Mouse (Mus musculus) urinary bladder, postnatal 4 days (tissue): ENCODE data around the gene Kcnk7.

Experiments used
- DNase-seq, 2 experiments: peaks; one replicate each; pipeline ENCODE4 v3.0.0; 2021 to 2022; ENCODE audit warnings: low spot score in 2 of 2

The Kcnk7 gene

DNA sequence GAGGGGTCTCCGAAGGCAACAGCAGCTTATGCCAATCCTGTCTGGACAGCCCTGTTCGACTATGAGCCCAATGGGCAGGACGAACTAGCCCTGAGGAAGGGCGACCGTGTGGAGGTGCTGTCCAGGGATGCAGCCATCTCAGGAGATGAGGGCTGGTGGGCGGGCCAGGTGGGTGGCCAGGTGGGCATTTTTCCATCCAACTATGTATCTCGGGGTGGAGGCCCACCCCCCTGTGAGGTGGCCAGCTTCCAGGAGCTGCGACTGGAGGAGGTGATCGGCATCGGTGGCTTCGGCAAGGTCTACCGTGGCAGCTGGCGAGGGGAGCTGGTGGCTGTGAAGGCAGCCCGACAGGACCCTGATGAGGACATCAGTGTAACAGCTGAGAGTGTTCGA, 13.8 kb upstream of the Kcnk7 start:
- DNase-seq, result no peak

GRCm38 (mm10) chr19:5691601-5692000, 12.6 kb upstream of the Kcnk7 start:
- DNase-seq, result no peak

DNA sequence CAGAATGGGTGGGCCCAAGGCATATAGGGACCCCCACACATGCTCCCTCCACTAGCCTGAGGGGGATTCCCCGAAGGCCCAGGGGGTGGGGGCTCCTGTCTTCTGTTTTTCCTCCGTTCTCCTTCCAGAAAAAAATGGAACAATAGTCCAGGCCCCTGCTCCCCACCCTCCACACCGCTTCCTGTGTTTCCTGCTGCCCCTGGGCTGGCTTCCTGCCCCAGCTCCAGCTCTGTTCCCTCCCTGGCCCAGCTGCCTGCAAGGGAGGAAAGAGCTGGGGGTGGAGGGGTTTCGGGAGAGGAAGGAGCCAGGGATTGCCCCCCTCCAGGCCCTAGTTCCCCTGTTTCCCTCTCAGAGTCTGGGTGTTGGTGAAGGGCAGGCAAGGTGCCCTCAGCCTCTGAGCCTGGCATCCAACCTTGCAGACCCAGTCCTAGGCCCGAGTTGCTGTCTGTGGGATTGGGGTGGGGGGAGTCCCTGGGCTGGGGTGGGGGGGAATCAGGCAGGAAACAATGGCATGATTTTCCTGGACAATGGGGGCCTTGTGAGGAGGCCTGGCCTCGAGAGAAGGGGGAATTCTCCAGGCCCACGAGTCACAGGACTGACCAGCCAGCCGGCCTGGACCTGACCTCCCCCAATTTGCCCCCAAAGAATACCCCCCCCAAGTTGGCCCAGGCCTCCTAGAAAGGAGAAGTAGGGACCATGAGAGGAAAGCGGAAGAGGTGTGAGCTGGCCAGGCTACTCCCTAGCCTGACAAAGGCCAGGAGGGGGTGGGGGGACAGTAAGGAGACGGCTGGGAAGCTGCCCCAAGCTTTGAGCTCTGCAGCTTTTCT, 11.9 kb upstream of the Kcnk7 start:
- no peak for DNase-seq

DNA sequence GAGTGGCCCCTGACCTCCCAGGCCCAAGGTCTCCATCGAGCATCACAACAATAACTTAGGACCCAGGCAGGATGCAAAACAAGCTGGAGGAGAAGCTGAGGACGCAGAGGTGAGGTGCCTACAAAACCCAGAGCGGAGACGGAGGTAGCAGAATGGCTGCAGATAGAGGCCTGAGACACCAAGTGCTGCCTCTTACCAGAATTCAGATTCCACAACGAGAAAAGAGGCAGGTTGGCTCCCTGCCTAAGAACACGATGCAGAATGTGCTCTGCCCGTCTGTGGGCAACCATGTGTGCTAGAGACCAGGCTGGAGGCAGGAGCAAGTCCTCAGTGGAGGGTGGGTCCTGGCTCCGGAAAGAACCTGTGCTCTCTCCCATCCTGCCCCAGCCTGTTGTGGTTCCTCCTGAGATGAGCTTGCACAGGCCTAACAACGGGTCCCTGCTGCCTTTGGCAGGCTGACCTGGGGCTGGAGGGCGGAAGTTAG, 11.2 kb upstream of the Kcnk7 start:
- DNase-seq, result no peak

- no peak for DNase-seq
Measured at GRCm38 (mm10) chr19:5693801-5694200, 10.4 kb upstream of the Kcnk7 start.

GRCm38 (mm10) chr19:5695849-5696462, 8.2 kb upstream of the Kcnk7 start:
- no peak for DNase-seq

GRCm38 (mm10) chr19:5704801-5705571, 819 bp downstream of the Kcnk7 start:
- peak in 1 of 2 experiments; percentile 63 for DNase-seq

GRCm38 (mm10) chr19:5710068-5710467, 5.9 kb downstream of the Kcnk7 start:
- DNase-seq, result no peak

DNA sequence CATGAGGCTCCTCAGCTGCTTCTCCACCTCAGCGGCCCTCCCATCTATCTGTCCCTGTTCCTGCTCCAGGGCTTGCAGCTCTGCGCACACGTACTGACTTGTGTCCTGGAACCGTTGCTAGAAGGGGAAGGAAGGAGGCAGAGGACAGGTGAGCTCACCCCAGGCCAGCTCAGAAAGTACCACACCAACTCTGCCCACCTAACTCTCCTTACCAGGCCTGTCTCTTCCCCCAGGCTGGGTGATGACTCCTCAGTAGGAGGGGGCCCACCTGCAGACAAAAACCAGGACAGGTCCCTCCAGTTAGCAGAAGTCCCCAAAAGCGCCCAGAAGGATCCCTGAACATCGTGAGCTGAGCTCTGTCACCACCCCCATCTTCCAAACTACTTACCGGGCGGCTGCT, 6.4 kb downstream of the Kcnk7 start:
- DNase-seq, result peak in 1 of 2 experiments; percentile 57

- peak in 1 of 2 experiments; percentile 73 for DNase-seq
Measured at GRCm38 (mm10) chr19:5711218-5711617, 7.1 kb downstream of the Kcnk7 start.

GRCm38 (mm10) chr19:5711907-5712460, 7.8 kb downstream of the Kcnk7 start:
- DNase-seq, result no peak

DNA sequence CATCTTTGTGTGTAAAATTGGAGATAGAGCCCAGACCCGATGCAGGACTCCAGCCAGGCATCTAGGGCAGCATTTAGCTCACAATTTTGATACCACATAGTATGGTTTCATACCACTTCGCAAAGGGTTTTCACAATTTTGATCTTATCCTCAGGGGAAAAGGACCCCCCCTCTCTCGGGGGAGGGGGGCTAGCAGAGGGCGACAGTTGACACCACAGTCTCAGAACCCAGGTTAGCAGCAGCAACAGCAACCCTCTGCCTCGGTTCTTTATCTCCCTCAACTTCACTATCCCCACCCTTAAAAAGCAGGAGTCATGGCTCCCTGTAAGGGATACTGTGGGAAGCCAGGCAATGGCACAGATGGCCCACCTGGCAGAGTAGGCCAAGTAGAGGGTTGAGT, 9.1 kb downstream of the Kcnk7 start:
- no peak for DNase-seq

DNA sequence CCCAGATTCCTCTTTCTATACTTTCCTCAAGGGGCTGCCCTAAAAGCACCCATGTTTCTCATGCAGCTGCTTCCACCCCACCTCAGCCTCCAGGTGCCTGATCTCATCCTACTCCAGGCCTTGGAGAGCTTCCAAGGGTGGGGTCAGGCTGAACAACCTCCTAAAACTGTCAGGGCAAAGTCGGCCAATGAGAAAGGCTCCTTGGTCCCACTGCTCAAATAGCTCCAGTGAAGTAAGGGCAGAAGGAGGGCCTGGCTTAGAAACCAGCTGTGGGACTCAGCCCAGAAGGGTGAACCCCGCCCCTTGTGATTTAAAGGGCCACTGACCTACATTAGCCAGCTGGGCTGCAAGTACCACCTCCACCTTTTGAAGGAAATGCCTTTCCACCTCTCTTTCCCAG, 9.6 kb downstream of the Kcnk7 start:
- DNase-seq, result peak; percentile 63 to 73

DNA sequence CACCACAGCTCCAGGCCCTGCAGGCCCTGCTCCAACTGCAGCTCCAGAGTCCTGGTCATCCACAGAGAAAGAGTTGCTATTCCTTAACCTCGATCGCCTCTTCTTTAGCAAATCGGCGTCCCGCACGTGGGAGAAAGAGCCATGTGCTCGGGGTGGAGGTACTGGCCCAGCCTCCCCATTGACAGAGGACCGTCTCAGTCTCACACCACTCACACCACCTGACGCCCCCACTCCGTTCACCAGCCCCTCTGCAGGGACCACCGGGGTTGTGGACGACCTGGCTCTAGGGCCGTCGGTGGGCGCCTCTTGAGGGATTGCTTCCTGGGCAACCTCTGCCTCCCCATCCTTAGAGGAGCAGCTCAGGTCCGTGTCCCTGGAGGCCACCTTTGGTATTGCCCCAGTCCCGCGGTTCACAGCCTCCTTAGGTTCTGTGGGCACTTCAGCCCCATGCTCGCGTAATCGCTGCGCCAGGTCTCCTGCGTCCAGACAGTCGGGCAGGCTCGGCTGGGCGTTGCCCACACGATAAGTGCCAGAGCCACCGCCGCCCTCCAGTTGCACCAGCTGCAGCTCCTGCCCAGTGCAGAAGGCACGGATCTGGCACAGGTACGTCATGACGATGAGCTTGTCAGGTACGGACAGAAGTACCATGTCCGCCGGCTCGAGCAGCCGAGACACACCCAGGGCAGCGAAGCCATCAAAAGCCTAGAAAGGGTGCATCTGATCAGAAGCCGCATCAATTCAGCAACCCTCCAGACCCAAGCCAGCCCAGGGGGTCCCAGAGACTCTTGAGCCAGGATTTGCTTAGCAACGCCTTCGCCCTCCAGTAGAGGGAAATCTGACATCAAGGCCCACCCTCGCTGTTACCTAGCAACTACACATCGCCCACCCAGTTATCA, 11.9 kb downstream of the Kcnk7 start:
- no peak for DNase-seq

DNA sequence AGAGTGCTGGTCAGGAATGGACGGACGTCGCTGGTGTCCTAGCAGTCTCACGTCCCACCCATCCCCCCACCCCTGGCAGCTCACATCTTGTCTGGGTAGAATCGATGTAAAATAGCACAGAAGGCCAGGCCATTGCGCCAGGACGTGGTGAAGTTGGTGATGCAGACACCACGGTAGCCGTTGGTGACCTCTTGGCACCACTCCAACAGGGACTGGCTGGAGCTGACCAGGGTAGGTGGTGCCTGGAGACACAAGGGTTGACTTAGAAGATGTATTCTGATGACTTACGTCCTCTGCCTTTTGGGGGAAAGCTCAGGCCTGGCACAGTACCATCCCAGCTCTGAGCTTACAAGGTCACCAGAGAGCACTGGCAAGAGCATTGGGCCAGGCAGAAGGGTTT, 12.8 kb downstream of the Kcnk7 start:
- no peak for DNase-seq

GRCm38 (mm10) chr19:5721233-5721632, 17.1 kb downstream of the Kcnk7 start:
- no peak for DNase-seq

- DNase-seq, result no peak
Measured at GRCm38 (mm10) chr19:5722848-5723425, 18.8 kb downstream of the Kcnk7 start.

DNA sequence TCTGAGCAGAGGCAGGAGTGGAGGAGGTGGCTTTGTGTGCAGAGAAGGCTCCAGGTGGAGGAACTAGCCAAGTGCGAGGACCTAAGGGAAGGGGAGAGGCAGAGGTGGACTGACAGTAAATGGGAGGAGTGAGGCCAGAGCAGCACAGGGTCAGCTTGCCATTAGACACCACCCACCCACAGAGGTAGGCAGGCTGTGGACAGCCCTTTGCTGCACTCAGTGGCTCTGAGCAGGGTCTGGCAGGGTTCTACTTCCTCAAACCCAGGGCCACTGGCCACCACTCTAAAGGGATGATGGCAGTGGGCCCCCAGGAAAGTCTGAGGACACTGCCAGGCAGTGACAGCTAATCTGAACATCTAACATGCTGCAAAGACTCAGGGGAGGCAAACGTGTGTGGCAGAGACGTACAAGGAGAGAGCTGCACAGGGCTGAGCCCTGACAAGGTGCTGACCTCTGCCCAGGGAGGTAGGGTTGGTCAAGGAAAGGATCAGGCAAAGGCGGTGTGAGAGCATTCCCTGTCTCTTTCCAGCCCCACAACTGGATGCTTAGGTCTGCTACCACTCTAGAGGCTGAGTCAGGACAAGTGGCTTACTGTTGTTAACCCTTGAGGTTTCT, 19.9 kb downstream of the Kcnk7 start:
- no peak for DNase-seq

- peak in 1 of 2 experiments; percentile 60 for DNase-seq
Measured at GRCm38 (mm10) chr19:5724549-5724941, 20.4 kb downstream of the Kcnk7 start.

GRCm38 (mm10) chr19:5725029-5725707, 21.0 kb downstream of the Kcnk7 start:
- no peak for DNase-seq
